Mouse (Mus musculus) forelimb bud, embryonic 11.5 days (tissue): ENCODE measurements at regions not wholly inside any gene's neighbourhood (a gene's known extent, or its start where the extent isn't known, plus 50 kb on each side); places are given as distances from the start of the nearest gene placed in this dataset.

ENCODE experiments used
- DNase-seq: peaks from one replicate; pipeline ENCODE4 v3.0.0-alpha.2; 2012; ENCODE audit warnings: low read depth, low spot score

DNA sequence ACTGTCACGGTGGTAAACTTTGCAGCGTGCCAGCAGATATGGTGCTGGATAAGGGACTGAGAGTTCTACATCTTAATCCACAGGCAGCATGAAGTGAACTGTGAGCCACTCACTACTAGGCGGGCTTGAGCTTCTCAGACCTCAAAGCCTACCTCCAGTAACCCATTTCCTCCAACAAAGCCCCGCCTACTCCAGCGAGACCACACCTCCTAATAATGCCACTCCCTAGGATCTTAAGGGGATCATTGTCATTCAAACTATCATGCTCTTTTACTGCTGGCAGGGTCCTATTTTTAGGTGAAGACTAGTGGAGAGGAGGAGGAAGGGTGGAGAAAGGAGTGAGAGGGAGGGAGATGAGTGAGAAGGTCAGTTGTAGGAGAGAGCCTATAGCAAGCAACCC is 122.0 kb downstream of the Mycn start:
- DNase-seq = no peak

DNA sequence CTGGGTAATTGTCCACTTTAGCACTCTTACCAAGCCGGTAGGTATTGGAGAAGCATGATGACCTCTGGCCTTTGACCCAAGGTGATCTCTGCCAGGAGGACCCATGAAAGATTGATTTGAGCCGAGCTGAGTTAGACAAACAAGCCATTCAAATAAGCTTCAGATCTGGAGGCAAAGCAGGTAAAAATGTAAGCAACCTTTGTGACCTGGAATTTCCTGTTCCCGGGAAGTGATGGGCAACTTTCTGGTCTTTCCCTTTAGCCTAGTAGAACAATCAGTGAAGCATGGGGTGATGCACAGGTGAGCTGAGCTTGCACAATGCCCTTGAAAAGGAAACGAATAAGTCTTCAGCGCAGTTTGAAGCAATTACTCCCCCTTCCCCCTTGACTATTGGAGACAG is 127.0 kb downstream of the Mycn start:
- DNase-seq = no peak

GRCm38 (mm10) chr12:12812873-12813272 is 128.8 kb downstream of the Mycn start:
- DNase-seq = peak; percentile 46

DNA sequence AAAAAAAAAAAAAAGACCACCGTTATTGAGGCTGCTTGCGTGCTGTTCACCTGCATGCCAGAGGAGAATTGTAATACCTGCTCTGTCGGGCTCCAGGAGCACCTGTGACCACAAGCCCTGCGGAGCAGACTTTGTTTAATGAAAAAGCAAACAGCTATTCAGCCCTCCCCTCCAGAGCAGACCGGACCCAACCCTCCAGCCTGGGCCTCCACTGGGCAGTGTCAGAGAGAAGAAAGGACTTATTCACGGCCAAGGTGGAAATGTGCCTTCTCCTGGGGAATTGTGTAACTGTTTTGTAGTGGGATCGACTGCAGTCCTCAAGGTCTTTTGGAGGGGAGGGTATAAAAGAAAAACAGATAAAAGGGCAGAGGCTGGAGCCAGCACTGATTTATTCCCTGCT is 130.8 kb downstream of the Mycn start:
- peak; percentile 21 for DNase-seq

DNA sequence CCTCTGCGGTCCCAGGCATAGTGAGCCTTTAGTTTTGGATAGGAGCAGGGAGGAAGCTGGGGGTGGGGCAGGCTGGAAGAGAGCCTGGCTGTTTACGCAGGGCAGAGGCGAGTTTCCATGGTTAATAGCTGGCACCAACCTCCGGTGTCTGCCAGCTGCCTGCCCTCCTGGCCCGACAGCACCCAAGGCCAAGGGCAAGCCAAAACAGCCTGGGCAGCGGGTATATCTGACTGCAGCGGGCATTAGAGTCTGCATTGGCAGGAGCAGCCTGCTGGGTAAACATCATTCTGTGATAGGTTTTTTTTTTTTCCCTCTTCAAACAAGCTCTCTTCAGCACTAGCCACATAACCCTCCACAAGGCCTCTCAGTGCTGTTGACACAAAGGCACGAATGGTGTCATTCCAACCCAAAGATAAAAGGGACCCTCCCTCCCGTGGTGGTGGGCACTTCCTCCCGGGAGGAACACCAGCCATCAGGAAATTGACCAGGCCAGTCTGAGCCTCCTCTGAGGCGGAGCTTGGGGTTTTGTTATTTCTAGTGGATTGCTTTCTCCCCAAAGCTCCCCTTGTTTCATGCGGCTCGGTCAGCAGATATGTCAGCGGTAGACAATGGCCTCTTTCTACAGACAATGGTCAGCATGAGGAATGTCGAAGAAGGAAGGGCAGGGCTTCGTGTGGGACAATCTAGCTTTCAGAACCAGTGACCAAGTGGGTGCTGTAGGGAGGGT is 131.4 kb downstream of the Mycn start:
- peak; percentile 24 for DNase-seq

DNA sequence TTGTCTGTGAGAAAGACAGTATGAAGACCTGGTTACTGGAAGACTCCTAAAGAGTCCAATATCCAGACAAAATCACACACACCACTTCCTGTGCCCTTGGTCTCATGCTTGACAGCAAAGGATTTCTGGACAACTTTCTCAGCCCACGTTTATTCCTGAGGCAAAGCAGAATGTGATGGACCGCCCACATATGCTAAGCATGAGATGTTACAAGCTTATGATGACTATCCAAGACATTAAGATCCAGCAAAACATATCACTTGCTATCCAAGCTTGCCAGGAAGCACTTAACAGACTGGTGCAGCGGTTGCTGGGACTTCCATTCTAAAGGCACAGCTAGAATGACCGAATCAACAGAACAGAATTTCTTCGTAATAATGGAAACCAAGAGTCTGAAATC is 133.6 kb downstream of the Mycn start:
- no peak for DNase-seq

GRCm38 (mm10) chr12:12803602-12804001 is 138.1 kb downstream of the Mycn start:
- no peak for DNase-seq

DNA sequence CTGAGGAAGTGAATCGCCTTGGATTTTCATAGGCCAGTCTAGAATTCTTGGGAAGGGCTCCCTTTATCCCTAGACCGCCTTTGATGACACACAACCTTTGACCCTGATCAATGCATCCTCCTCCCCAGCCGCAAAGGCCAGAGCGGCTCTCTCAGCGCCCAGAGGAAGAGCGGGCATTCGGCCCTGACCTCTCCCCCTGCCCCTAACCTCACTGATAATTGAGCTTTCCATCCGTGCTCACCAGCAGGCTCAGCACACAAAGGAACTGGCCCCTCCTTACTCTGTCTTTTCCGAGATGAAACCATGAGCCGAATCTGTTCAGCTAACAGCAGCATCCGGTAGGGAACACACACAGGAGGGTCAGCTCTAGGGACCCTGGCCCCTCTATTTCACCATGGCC is 139.3 kb downstream of the Mycn start:
- DNase-seq = no peak

- DNase-seq = no peak
These were observed 140.0 kb downstream of the Mycn start for GRCm38 (mm10) chr12:12801700-12802099.

DNA sequence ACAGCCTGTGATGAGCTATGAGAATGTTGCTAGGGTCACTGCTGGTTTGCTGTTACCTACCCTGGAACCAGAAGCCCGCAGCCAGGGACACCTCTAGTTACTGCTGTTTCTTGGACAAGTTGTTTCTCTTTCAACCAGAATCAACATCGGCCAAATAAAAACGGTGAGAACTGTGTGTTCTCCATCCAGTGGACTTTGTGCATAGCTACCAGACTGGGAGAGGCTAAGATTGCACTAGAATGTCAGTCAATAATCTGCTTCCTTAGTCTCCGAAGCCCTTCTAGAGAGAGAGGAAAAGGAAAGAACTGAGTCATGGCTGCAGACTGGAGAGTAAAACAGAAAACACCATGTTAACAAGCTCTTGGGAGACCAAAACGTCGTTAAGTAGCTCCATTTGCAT is 141.6 kb downstream of the Mycn start:
- no peak for DNase-seq

- DNase-seq = no peak
These were observed 152.7 kb downstream of the Mycn start for GRCm38 (mm10) chr12:12789052-12789451.

- peak; percentile 56 for DNase-seq
These were observed 153.4 kb downstream of the Mycn start for GRCm38 (mm10) chr12:12788263-12788852.

DNA sequence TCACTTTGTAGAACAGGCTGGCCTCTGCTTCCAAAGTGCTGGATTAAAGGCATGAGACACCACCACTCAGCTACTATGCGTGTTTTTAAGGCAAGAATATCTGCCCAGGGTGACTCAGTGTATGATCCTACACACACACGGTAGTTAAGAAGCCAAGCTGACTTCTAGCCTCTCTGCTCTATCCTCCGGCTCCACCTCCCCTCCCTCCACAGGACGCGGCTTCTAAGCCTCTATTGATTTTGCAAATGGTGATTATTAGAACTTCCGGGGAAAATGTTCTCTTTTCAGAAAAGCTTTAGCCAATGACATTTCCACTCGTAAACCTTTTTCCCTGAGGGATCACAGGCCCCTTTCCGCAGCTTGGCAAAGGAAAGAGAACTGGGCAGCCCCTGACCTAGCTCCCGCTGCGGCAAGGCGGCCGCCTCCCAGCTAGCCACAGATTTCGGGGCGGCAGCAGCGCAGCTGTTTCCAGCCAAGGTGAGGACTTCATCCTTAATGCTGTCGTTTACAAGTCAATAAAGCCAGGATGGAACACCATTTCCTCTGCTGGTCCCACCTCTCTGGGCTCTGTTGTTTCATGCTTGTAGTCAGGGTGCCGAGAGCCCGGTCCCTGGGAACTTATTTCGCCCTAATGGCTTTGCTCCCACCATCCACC is 154.0 kb downstream of the Mycn start:
- DNase-seq = peak; percentile 58

DNA sequence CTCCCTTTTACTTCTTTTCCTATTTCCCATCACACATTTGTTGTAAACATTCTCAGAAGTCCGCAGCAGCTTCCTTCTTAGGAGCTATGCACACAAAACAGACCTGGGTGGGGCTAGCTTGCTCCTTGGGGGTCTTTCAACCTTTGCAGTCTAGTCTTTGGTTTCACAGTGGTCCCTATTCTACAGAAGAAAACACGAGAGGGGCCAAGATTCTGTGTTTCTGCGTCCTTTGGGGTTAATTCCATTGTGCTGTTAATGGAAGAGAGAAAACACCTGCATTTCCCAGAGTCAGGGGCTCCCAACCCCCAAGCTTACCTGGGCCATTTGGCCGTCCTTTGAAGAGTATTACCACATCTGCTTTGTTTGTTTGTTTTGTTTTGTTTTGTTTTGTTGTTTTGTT is 154.6 kb downstream of the Mycn start:
- no peak for DNase-seq

DNA sequence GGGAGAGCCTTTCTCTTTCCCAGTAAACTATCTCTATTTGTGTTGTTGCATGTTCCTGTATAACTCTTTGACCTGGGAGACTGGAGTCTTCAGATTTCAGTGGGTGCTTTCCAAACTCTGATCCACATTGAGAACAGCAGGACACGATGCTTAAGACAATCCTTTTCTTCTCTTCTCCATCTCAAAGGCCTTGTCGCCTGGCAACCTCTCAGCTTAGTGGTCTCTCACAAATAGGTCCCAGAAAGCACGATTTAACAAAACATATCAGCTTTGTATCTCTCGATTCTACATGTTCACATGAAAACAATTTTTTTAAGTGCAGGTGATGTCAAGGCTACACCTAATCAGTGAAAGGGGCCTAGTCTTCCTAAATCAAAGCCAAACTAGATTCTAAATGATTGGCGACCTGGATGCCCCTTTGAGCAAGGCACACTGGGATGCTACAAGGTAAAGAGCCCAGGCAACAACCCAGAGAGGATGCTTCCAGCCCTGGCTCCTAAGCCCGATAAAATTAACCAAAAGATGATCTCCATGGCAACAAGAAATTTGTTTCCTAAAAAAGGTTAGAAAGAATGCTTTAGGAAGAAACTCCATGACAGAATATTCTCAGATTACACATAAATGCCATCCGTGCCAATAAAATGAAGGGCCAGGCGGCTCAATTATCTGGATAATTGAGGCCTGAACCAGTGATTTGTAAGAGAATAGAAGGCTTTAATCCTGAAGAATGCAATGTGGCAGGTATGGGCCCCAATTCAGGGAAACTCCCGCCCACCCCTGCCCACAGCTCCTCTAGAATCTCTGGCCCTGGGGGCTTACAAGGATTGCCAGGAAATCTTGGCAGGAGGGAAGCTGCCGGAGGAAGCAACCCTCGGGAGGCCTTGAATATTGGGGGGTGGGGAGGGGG is 157.8 kb downstream of the Mycn start:
- no peak for DNase-seq

DNA sequence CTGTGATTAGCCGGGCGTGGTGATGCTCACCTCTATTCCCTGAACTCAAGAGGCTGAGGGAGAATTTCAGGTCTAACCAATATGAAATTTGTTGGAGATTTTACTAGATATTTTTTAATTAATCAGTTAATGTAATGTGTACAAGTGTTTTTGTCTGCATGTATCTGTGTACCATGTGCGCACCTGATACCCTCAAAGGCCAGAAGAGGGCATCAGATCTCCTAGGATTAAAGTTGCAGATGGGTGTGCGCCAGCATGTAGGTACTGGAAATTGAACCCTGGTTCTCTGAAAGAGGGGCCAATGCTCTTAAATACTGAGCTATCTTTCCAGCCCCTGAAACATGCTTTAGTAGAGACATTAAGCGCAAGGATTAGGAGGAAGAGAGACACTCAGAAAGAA is 160.2 kb downstream of the Mycn start:
- no peak for DNase-seq

DNA sequence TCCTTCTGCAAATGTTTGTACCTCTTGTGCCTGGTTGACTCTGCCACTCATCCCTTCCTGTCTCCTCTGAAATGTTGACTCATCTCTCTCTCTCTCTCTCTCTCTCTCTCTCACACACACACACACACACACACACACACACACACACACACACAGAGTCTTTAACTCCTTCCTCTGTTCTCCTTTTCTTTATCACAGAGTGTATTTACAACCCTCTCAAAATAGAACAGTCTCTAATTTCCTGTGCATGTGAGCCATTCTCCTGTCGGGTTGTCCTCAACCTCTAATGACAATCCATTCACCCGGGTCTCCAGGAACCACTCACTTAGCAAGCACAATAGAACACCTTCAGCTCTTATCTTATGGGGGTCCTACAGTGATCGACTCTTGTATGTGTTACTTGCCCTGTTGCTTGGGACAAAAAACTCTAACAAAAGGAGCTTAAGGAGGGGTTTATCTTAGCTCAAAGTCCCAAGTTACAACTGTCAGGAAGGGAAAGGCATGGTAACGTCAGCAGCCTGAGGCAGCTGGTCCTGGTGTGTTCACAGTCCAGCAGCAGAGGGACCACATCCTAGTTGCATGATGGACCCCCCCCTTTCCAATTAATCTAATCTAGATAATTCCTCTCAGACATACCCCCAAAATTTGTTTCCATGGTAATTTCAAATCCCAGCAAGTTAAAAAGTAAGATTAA is 163.0 kb downstream of the Mycn start:
- DNase-seq = no peak

DNA sequence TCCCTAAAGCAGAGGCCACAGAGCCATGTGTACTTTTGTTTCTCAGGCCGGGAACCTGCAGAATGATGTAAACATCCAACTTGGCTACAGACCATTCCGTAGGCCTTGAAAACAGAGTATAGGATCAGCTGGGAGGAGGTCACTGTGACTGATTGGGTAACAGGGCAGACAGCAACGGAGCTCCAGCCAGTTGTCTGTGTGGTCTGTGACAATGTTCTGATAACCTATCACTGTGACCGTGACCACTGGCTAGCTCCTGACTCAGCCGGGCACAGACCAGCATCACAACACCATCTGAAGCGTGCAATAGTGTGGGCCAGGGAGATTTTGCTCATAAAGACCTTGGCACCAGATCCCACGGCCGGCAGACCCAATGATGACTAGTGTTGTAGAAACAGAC is 164.3 kb downstream of the Mycn start:
- no peak for DNase-seq

DNA sequence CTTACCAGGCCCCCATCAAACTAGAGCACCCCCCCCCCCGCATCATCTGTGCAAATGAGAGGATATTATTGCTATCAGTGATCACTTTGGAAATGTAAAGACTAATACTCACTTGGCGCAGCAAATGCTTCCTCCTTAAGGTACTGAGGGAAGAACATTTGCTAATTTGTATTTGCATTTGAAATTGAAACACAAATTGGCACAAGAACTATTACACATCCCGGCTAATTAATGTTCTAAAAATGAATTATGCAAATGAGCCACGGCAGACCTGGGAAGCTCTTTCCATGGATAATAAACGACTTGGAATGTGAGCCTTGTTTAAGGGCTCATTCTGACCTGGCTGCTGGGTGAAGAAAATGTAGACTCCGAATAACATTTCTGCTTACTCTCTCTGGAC is 164.9 kb downstream of the Mycn start:
- no peak for DNase-seq

- no peak for DNase-seq
These were observed 170.7 kb downstream of the Mycn start for GRCm38 (mm10) chr12:12770970-12771369.

DNA sequence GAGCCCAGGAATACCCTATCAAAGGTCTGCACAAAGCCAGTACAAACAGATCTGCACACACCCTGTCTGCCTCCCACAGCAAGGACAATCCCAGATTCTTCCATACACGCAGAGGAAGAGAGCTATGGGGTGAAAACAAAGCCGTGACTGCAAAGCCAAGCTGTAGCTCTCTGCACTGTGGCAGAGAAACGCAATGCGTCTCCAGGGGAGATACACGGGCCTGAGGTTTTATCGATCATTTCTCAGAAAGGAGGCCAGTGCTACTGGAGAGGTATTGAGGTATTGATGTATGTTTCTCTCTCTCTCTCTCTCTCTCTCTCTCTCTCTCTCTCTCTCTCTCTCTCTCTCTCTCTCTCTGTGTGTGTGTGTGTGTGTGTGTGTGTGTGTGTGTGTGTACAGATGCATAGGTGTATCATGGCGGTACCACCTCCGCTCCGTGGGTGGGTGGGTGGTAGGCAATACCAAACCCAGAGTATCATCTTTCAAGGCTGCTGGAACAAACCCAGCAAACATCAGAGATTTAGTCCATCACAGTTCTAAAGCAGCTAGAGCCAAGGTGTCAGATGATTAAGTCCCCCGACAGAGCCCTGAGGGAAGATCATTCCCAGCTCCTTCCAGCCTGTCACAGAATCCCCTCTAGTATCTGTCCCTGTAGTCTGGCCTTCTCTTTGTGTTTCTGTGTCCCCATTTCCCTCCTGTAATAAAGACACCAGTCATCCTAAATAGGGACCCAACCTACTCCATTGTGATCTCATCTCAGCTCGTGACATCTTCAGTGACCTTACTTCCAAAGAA is 175.0 kb downstream of the Mycn start:
- no peak for DNase-seq
